Mouse (Mus musculus) testis, postnatal 10 days (tissue): ENCODE data around the gene 1700012B09Rik.

Experiments used
- DNase-seq: peaks from one replicate; pipeline ENCODE4 v3.0.0; 2021; ENCODE audit warnings: low spot score

Gene 1700012B09Rik

DNA sequence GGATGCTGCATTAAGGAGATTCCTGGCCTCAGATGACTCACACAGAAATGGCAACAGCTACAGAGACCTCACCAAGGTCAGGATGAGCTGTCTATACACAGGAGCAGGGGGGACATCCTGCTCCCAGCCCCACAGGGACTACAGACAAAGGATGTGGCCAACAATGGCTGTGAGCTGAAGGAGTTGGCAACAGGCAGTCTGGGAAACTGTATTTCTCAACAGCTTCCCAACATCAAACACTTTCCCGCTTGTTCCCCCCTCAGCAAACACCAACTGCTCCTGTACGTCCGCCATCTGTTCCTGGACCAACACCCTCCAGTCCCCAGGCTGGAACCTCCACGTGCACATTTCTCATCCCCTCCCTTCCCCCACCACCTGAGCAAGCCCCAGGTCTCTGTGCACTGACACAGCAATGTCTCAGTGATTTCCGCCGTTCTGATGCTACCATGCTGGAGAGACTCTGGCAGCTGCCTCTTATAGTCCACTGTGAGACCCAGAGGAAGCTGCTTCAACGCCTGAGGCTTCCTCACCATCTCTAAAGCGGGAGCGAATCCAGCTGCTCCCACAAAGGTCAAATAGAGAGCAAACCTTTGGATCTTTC lies 39.8 kb downstream of the 1700012B09Rik start:
- DNase-seq: no peak

DNA sequence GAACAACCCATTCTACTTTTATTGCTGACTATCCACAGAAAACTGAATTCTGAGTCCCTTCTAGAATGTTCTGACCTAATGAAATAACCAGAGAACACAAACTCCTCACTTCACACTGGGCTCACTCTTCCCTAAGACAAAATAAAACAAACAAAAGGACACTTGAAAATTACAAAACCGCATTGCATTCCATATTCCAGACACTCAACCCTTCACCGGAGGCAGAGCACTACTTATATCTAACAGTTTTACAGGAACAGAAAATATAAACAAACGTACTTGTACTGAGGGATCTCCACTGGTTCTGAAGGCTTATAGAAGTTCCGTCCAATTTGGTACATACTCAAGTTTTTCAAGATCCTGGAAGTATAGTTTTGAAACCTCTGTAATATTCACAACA lies 42.5 kb downstream of the 1700012B09Rik start:
- no peak for DNase-seq

DNA sequence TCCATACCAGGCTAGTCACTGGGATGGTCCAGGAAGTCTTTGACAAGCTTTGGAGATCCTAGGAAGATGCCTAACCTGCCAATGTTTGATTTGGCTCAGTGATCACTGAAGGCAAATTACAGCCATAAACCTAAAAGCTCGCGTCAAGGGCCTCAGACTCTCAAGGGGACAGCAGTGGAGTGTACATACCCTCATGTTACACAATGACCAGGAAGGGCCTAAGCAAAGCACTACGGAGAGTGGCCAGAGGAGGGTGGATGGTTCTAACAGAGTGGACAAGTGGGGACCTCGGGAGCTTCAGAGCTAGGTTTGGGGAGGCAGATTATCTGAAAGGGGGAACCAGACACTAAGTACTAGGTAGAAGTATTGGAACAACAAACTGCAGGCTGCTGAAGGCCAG lies 44.2 kb downstream of the 1700012B09Rik start:
- DNase-seq: no peak

DNA sequence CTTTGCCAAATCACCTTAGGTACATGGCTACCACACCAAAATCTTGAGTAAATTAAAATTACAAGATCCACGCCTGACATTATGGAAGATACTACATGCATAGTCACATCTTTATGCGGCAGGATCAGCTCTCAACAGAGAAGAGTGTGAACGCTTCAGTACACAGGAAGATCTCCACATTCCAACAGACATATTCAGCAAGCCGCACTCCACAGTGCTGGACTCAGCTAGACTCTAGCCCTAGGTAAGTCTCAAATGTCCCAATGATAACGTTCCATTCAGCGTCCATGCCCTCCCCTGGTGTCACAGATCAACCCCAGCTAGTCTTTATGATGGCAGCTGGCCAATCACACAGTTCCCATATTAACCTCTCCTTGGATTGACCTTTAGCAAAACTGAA lies 44.8 kb downstream of the 1700012B09Rik start:
- DNase-seq: no peak

DNA sequence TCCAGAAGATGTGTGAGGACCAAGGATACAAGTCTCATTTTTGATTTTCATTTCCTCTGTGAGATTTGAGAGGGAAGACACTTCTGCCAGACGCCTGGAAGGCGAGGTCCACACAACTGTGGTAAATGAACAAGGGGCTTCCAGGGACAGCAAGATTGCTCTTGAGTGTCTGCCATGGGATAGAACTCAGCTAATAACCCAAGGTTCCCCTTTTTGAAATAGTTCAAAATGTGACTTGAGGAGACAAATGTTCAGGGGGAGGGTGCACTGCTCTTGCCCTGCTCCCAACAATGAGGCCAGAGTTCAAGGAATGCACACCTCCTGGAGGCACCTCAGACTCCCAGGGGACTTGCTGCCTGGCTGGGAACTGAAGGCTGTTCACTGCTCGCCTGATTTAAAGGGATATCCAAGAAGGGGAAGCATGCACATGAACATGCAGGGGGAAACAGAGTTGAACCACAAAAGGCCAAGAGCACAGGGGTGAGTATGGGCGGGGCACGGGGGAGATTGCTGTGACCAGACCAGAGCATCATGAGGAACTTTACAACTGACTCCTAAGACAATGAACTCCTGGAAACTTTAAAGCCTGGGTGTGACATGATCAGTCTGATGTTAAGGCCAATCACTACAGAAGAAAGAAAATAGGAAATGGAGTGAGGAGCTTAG lies 45.9 kb downstream of the 1700012B09Rik start:
- DNase-seq: no peak

DNA sequence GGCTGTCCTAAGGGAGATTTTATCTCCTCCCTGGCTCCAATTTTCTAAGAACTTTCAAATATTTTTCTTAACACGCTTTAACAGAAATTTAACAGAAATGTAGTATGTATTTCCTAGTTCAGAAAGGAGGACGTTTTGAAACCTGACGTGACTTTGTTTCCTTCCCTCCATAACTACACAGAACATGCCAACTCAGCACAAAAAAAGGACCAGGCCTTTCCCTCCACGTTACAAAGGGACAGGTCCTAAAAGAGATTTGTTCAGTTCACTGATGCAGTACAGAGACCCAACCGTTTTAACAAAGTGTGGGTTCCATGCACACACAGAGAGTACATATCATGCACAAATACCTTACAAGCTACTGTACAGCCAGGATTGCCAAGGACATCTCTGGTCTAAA lies 49.2 kb downstream of the 1700012B09Rik start:
- DNase-seq: no peak

DNA sequence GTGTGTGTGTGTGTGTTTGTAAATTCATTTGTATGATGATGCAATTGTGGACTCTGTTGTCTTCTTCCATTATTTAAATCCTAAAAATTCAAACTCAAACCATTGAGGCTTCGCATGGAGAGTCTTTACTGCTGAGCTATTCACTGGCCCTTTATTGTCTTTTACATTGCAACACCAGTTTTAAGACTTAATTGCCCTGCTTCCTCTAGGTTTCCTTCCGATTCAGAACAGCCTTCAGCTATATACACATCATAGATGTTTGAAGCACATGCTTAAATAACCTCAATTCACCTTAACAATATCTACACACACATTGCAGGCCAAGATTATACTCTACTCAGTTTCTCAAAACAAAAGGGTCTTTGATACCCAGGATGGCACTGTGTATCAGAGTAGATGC lies 50.4 kb downstream of the 1700012B09Rik start:
- DNase-seq: no peak

DNA sequence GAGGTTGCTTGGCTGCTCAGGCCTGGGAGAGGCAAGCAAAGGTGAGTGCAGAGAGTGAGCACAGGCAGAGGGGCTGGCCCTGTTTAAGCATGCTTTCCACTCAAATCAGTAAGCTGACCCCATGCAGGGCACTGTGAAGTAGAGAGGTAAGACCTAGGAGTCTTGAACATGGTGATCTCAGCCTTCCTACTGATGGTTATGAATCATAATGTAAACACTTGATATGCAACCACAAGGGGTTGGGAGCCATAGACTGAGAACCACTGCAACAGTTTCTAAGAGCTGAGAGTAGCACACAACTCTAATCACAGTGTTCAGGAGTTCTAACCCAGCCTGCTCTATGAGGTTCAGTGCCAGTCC lies 52.5 kb downstream of the 1700012B09Rik start:
- DNase-seq: no peak

DNA sequence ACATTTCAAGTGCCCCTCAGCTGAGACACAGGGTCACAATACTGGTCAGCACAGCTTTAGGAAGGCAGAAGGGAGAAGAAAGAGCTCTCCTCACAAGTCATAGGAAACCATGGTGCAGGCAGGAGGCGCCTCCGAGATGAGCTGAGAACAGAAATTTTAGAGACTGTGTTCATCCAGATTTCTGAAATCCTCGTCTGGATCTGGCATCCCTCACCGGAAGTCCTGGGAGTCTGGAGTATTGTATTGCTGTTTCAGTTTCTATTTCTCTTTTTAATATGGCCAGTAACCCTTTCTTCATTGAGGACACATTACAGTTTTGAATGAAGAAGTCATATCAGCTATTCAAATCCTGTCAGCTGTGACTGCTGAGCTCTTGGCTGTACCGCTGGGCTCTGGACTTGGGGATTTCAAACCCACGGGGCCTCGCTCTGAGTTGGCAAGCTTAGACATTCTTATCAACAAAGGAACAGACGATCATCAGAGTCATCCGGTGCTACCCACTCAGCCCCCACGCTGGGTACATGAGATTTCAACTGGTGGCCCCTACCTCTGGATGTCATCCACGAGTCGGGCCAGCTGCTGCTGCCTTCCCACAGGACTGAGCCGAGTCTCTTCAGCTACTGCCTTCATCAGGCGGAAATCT lies 53.0 kb downstream of the 1700012B09Rik start:
- DNase-seq: peak; percentile 46

DNA sequence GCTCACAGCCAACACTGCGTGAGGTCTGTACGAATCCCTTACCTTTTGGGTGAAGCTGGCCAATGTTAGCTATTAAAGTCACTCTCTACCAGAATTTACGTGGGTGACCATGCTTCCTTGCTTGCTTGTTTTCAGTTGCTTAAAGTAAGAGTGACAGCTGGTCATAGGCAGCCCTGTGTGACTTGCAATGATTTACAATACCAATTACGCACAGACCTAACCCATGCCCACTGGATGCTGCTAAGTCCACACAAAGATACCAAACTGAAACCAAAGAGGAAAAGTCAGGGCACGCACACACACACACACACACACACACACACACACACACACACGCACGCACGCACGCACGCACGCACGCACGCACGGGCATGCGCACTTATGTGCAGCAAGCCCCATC lies 55.6 kb downstream of the 1700012B09Rik start:
- DNase-seq: no peak

DNA sequence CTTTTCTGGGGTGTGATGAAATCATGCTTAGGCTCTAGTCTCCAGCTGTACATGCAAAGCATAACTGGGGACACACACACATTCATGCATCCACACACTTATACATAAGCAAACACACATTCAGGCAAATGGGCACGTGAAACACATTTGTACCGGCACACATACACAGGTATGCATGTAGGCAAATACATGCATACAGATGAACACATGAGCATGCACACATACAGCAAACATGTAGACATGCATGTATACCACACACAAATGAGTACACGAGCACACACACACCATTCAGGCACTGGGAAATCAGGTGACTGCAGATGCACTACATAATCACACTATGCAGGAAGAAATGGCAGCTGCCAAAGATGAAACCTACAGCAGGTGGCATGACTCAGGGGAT lies 59.9 kb downstream of the 1700012B09Rik start:
- DNase-seq: no peak
